Comparison of ENCODE assay signal across 8 mouse cellular contexts in genomic region chr2:154603007-154603637, GRCm38 (mm10). TPM values are rescaled to one million over a fixed set of nuclear protein-coding genes. Genes with fewer than 3 reads are reported as not detected.
DNase-seq lines count a peak whose midpoint lies in the region; ATAC-seq and TF ChIP-seq lines count a peak whose summit lies in the region.

No protein-coding gene starts in this region.

- no peak for TF ChIP-seq CTCF in intestine, postnatal 0 days (IDR thresholded peaks at IDR 0.05; ENCODE audit: low read depth)

- WGBS in embryonic facial prominence, embryonic 10.5 days, result 19% methylated on average over 22 of the region's 22 CpGs
- 10% methylated on average over 21 of the region's 22 CpGs for whole genome bisulfite sequencing in intestine, postnatal 0 days
- WGBS in midbrain, embryonic 15.5 days, result 19% methylated on average over 22 of the region's 22 CpGs

- peak overlapping the region; percentile 92 for H3K9ac ChIP-seq in intestine, postnatal 0 days (ENCODE audit: low read depth, low read length)
- H3K9ac ChIP-seq in midbrain, embryonic 15.5 days, result peak overlapping the region; percentile 69

- peaks cover 14% of the 10 kb centered on the region for H3K4me1 ChIP-seq in embryonic facial prominence, embryonic 10.5 days
- 0 out of 2 replicates have a peak, but pooled peaks cover 4% of the 10 kb centered on the region for H3K4me1 ChIP-seq in intestine, postnatal 0 days (replicated peaks; ENCODE audit: control insufficient read depth, insufficient read depth, low read length)
- H3K4me1 ChIP-seq in midbrain, embryonic 15.5 days, result peaks cover 11% of the 10 kb centered on the region

- ATAC-seq in intestine, postnatal 0 days, result peak; percentile 50
- peak; percentile 70 for ATAC-seq in midbrain, embryonic 15.5 days (replicated peaks)

- no peaks in the 10 kb centered on the region for H3K27me3 ChIP-seq in embryonic facial prominence, embryonic 10.5 days (replicated peaks; ENCODE audit: low read depth, poor library complexity, severe bottlenecking)
- no peaks in the 10 kb centered on the region for H3K27me3 ChIP-seq in intestine, postnatal 0 days (replicated peaks; ENCODE audit: control insufficient read depth, insufficient read depth, low read length)
- no peaks in the 10 kb centered on the region for H3K27me3 ChIP-seq in midbrain, embryonic 15.5 days (replicated peaks)

- peak overlapping the region; percentile 84 for H3K27ac ChIP-seq in embryonic facial prominence, embryonic 10.5 days (replicated peaks)
- H3K27ac ChIP-seq in intestine, postnatal 0 days (ENCODE audit: low read depth, low read length), result peak overlapping the region; percentile 95
- peak overlapping the region; percentile 55 for H3K27ac ChIP-seq in midbrain, embryonic 15.5 days

- H3K36me3 ChIP-seq in embryonic facial prominence, embryonic 10.5 days (replicated peaks), result no peaks in the 10 kb centered on the region
- H3K36me3 ChIP-seq in intestine, postnatal 0 days (ENCODE audit: control insufficient read depth, insufficient read depth), result no peaks in the 10 kb centered on the region; the same call in 1 of the 2 replicates
- H3K36me3 ChIP-seq in midbrain, embryonic 15.5 days (replicated peaks), result no peaks in the 10 kb centered on the region

- peak; percentile 56 to 62 for DNase-seq in kidney, adult 8-10 months
- DNase-seq in kidney, postnatal 10 days, result no peak
- no peak for DNase-seq in embryonic facial prominence, embryonic 10.5 days (ENCODE audit: low spot score)
- DNase-seq in urinary bladder, postnatal 25 days (ENCODE audit: low spot score), result no peak
- DNase-seq in cerebellum, postnatal 14 days, result no peak
- DNase-seq in retina, embryonic 14.5 days (ENCODE audit: low spot score), result no peak

- H3K4me3 ChIP-seq in embryonic facial prominence, embryonic 10.5 days, result peak overlapping the region; percentile 81
- peak overlapping the region; percentile 78 for H3K4me3 ChIP-seq in intestine, postnatal 0 days (ENCODE audit: low read depth, low read length)
- peak overlapping the region; percentile 57 for H3K4me3 ChIP-seq in midbrain, embryonic 15.5 days

- peak overlapping the region; percentile 81 for H3K4me2 ChIP-seq in intestine, postnatal 0 days (replicated peaks; ENCODE audit: low read depth)
- H3K4me2 ChIP-seq in midbrain, embryonic 15.5 days, result peak overlapping the region; percentile 64

- no peaks in the 10 kb centered on the region for H3K9me3 ChIP-seq in embryonic facial prominence, embryonic 10.5 days
- no peaks in the 10 kb centered on the region for H3K9me3 ChIP-seq in intestine, postnatal 0 days (ENCODE audit: control insufficient read depth)
- no peaks in the 10 kb centered on the region for H3K9me3 ChIP-seq in midbrain, embryonic 15.5 days

RNA-seq across cellular contexts. Expression of gene Pxmp4, which starts 0.4 kb away (rescaled TPM):
- 11.6 and 13.8 TPM in 2 replicates for polyA plus RNA-seq in embryonic facial prominence, embryonic 10.5 days (2016; fragmentation: Nextera tagmentation; extraction: Ambion mirVana)
- polyA plus RNA-seq in intestine, postnatal 0 days (2015; fragmentation: Nextera tagmentation; extraction: Ambion mirVana), result 62.5 and 66.6 TPM in 2 replicates
- polyA plus RNA-seq in midbrain, embryonic 15.5 days (2015; fragmentation: Nextera tagmentation; extraction: Ambion mirVana), result 15.7 and 15.9 TPM in 2 replicates

RNA-seq across cellular contexts. Expression of gene Zfp341, which starts 10.0 kb away (rescaled TPM):
- polyA plus RNA-seq in embryonic facial prominence, embryonic 10.5 days (2016; fragmentation: Nextera tagmentation; extraction: Ambion mirVana), result 1.1 TPM in 2 replicates
- 0.17 and 0.44 TPM in 2 replicates for polyA plus RNA-seq in intestine, postnatal 0 days (2015; fragmentation: Nextera tagmentation; extraction: Ambion mirVana)
- 2.6 and 3.1 TPM in 2 replicates for polyA plus RNA-seq in midbrain, embryonic 15.5 days (2015; fragmentation: Nextera tagmentation; extraction: Ambion mirVana)

RNA-seq across cellular contexts. Expression of gene 4930519P11Rik, which starts 10.1 kb away (rescaled TPM):
- not detected in 2 replicates for polyA plus RNA-seq in embryonic facial prominence, embryonic 10.5 days (2016; fragmentation: Nextera tagmentation; extraction: Ambion mirVana)
- 0.26 TPM in 1 of 2 replicates, not detected in the other for polyA plus RNA-seq in intestine, postnatal 0 days (2015; fragmentation: Nextera tagmentation; extraction: Ambion mirVana)
- 0.50 and 0.78 TPM in 2 replicates for polyA plus RNA-seq in midbrain, embryonic 15.5 days (2015; fragmentation: Nextera tagmentation; extraction: Ambion mirVana)

RNA-seq across cellular contexts. Expression of gene E2f1, which starts 33.4 kb away (rescaled TPM):
- polyA plus RNA-seq in embryonic facial prominence, embryonic 10.5 days (2016; fragmentation: Nextera tagmentation; extraction: Ambion mirVana), result 25.2 and 26.0 TPM in 2 replicates
- 5.5 and 5.9 TPM in 2 replicates for polyA plus RNA-seq in intestine, postnatal 0 days (2015; fragmentation: Nextera tagmentation; extraction: Ambion mirVana)
- polyA plus RNA-seq in midbrain, embryonic 15.5 days (2015; fragmentation: Nextera tagmentation; extraction: Ambion mirVana), result 5.4 and 7.1 TPM in 2 replicates

RNA-seq across cellular contexts. Expression of gene Necab3, which starts 44.4 kb away (rescaled TPM):
- 3.2 and 3.6 TPM in 2 replicates for polyA plus RNA-seq in embryonic facial prominence, embryonic 10.5 days (2016; fragmentation: Nextera tagmentation; extraction: Ambion mirVana)
- 0.29 and 0.58 TPM in 2 replicates for polyA plus RNA-seq in intestine, postnatal 0 days (2015; fragmentation: Nextera tagmentation; extraction: Ambion mirVana)
- polyA plus RNA-seq in midbrain, embryonic 15.5 days (2015; fragmentation: Nextera tagmentation; extraction: Ambion mirVana), result 15.4 and 18.0 TPM in 2 replicates

Comparison
In these comparisons a context has a peak if more than half of its experiments do, and no peak if none do; other contexts are left out.
1. DNase-seq: peak in kidney, adult 8-10 months (2 of 2); none in kidney, postnatal 10 days (single experiment), embryonic facial prominence, embryonic 10.5 days (single experiment), urinary bladder, postnatal 25 days (single experiment), cerebellum, postnatal 14 days (0 of 2) and retina, embryonic 14.5 days (single experiment).
2. Peak in every context shown above with its lines, with median percentiles within 50 percentile points of each other: H3K27ac ChIP-seq and H3K4me3 ChIP-seq.